Mouse (Mus musculus): Measurements from ENCODE around the gene Slc37a1.

- no peak for TF ChIP-seq CTCF (IDR thresholded peaks at IDR 0.05; ENCODE audit: low read depth, low read length)
- TF ChIP-seq POLR2A (IDR thresholded peaks at IDR 0.05; ENCODE audit: extremely low read depth, insufficient read depth, low read length) = no peak
These were observed 22.8 kb upstream of the Slc37a1 start for GRCm38 (mm10) chr17:31263770-31264169.
